Mouse (Mus musculus) CD4-positive, CD25-positive, alpha-beta regulatory T cell, adult 4 months (primary cell): ENCODE data around the gene Ppm1l. TPM values are rescaled to one million over a fixed set of nuclear protein-coding genes. Genes with fewer than 3 reads are reported as not detected.

Experiments used
- ATAC-seq: one replicate; pipeline ENCODE4 v1.8.0; 2017
- polyA plus RNA-seq, 2 experiments: library from polyadenylated mRNA; unstranded; fragments of 100-300 nt; shearing (Covaris generic); gene quantifications; one replicate each; pipeline ENCODE4 v1.2.1; 2017

Gene Ppm1l
- polyA plus RNA-seq, 2 experiments from 2014 or later: 4.4 to 6.9 TPM

GRCm38 (mm10) chr3:69606923-69607322 lies 290.3 kb downstream of the Ppm1l start:
- no peak for ATAC-seq

GRCm38 (mm10) chr3:69607468-69607867 lies 290.8 kb downstream of the Ppm1l start:
- ATAC-seq: no peak

GRCm38 (mm10) chr3:69607909-69608308 lies 291.2 kb downstream of the Ppm1l start:
- no peak for ATAC-seq

Other genes starting within 250 kb of the Ppm1l start
- gene Kpna4, start 189.7 kb upstream of the Ppm1l start, polyA plus RNA-seq: 10 to 100 TPM; 27.6 to 39.6 TPM
- gene Arl14, start 94.4 kb upstream of the Ppm1l start, polyA plus RNA-seq: not detected